ENCODE assay signal across 25 mouse cellular contexts in the genomic region with DNA sequence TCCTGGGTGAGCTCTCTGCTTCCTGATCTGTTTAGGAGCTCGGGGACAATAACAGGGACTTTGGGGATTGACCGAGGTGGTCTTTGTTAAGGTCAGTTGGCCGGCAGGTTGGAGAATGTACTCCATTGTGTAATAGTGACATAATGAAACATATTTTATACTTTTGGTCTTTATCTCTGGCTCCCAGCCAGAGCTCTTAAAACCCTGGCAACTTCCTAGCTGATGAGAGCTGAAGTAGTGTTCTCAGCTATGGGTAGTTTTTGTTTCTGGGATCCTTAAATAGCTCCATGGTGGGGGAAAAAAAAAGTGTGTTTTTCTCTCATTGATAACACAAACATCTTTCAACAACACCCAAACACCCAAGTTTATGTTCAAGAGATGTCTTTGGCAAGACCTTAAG. TPM values are rescaled to one million over a fixed set of nuclear protein-coding genes. Genes with fewer than 3 reads are reported as not detected.
DNase-seq lines count a peak whose midpoint lies in the region; ATAC-seq and TF ChIP-seq lines count a peak whose summit lies in the region.
"Had no signal": no experiment of that assay in that cellular context is flagged by ENCODE, and none has a peak within 500 bp of the region (broad histone marks: within the 10 kb centered on the region; RNA-seq: fewer than 3 reads in every experiment).

No protein-coding gene starts in this region.

- no peak for TF ChIP-seq EP300 in lung, postnatal 0 days (IDR thresholded peaks at IDR 0.05)

- peak; percentile 56; the same call in 1 of the 2 replicates for ATAC-seq in heart, embryonic 16.5 days (replicated peaks; ENCODE audit: extremely low read depth, insufficient read depth, low FRiP score)
- no peak for ATAC-seq in kidney, embryonic 14.5 days (ENCODE audit: low FRiP score, low TSS enrichment)
- peak; percentile 37; the same call in 1 of the 2 replicates for ATAC-seq in lung, postnatal 0 days
- ATAC-seq: activated CD4-positive, CD25-positive, alpha-beta regulatory T cell, adult 4 months; forebrain, embryonic 15.5 days; hindbrain, postnatal 0 days; intestine, embryonic 16.5 days had no signal

- peak overlapping the region; percentile 31; the same call in 1 of the 2 replicates for H3K4me2 ChIP-seq in heart, embryonic 16.5 days (ENCODE audit: low read depth, low read length)
- no peak overlapping the region for H3K4me2 ChIP-seq in kidney, embryonic 14.5 days (replicated peaks; ENCODE audit: low read depth, low read length)
- no peak overlapping the region for H3K4me2 ChIP-seq in lung, postnatal 0 days (replicated peaks; ENCODE audit: low read depth, low read length)
- H3K4me2 ChIP-seq: forebrain, embryonic 15.5 days; limb, embryonic 15.5 days; midbrain, embryonic 12.5 days; neural tube, embryonic 15.5 days had no signal

- H3K9me3 ChIP-seq in heart, embryonic 16.5 days (replicated peaks; ENCODE audit: control insufficient read depth, low read length), result peaks cover 8% of the 10 kb centered on the region
- H3K9me3 ChIP-seq in kidney, embryonic 14.5 days (ENCODE audit: control insufficient read depth, low read length), result peaks cover 2% of the 10 kb centered on the region; the same call in 1 of the 2 replicates
- no peaks in the 10 kb centered on the region for H3K9me3 ChIP-seq in lung, postnatal 0 days (ENCODE audit: low read length)
- H3K9me3 ChIP-seq: forebrain, embryonic 15.5 days; limb, embryonic 15.5 days; midbrain, embryonic 12.5 days; neural tube, embryonic 15.5 days had no signal

- H3K27ac ChIP-seq in heart, embryonic 16.5 days (ENCODE audit: low read length), result peak overlapping the region; percentile 80
- H3K27ac ChIP-seq in kidney, embryonic 14.5 days (ENCODE audit: low read depth, low read length), result no peak overlapping the region
- no peak overlapping the region for H3K27ac ChIP-seq in lung, postnatal 0 days (ENCODE audit: low read length)
- H3K27ac ChIP-seq: embryonic facial prominence, embryonic 10.5 days; forebrain, embryonic 15.5 days; hindbrain, postnatal 0 days; limb, embryonic 15.5 days; liver, embryonic 14.5 days; midbrain, embryonic 12.5 days; neural tube, embryonic 15.5 days had no signal

- no peaks in the 10 kb centered on the region for H3K27me3 ChIP-seq in heart, embryonic 16.5 days (ENCODE audit: control insufficient read depth, insufficient read depth, low read length)
- no peaks in the 10 kb centered on the region for H3K27me3 ChIP-seq in kidney, embryonic 14.5 days (ENCODE audit: control insufficient read depth, insufficient read depth, low read length)
- H3K27me3 ChIP-seq in lung, postnatal 0 days (replicated peaks; ENCODE audit: insufficient read depth, low read length), result no peaks in the 10 kb centered on the region
- H3K27me3 ChIP-seq: forebrain, embryonic 15.5 days; limb, embryonic 15.5 days; midbrain, embryonic 12.5 days; neural tube, embryonic 15.5 days had no signal

- DNase-seq in heart, adult 8-10 months (ENCODE audit: low spot score), result no peak
- DNase-seq in kidney, postnatal 10 days, result peak; percentile 33
- DNase-seq in lung, postnatal 0 days (ENCODE audit: low spot score), result peak; percentile 74
- no peak for DNase-seq in lung, postnatal 4 days
- no peak for DNase-seq in left cerebral cortex, postnatal 25 days (ENCODE audit: low spot score in 2 of 2)
- DNase-seq: adrenal gland, adult 8-10 months; cerebellum, adult 11-12 months; cerebellum, postnatal 10 days; kidney, postnatal 36 days; layer of hippocampus, postnatal 36 days; right cerebral cortex, adult 18-20 months; right cerebral cortex, postnatal 4 days; thymus, postnatal 14 days had no signal

- H3K4me1 ChIP-seq in heart, embryonic 16.5 days (ENCODE audit: control insufficient read depth, insufficient read depth, low read length), result peaks cover 55% of the 10 kb centered on the region
- peaks cover 12% of the 10 kb centered on the region for H3K4me1 ChIP-seq in kidney, embryonic 14.5 days (ENCODE audit: control insufficient read depth, insufficient read depth, low read length)
- peaks cover 12% of the 10 kb centered on the region; the same call in 1 of the 2 replicates for H3K4me1 ChIP-seq in lung, postnatal 0 days (ENCODE audit: insufficient read depth, low read depth, low read length)

- TF ChIP-seq CTCF in lung, postnatal 0 days (IDR thresholded peaks at IDR 0.05), result no peak

- no peak overlapping the region for H3K4me3 ChIP-seq in heart, embryonic 16.5 days (ENCODE audit: low read length)
- H3K4me3 ChIP-seq in kidney, embryonic 14.5 days (ENCODE audit: low read length), result no peak overlapping the region
- no peak overlapping the region for H3K4me3 ChIP-seq in lung, postnatal 0 days (ENCODE audit: low read depth, low read length)
- H3K4me3 ChIP-seq: embryonic facial prominence, embryonic 10.5 days; forebrain, embryonic 15.5 days; limb, embryonic 15.5 days; midbrain, embryonic 12.5 days; neural tube, embryonic 15.5 days had no signal

- no peaks in the 10 kb centered on the region for H3K36me3 ChIP-seq in heart, embryonic 16.5 days (ENCODE audit: control insufficient read depth, insufficient read depth)
- no peaks in the 10 kb centered on the region for H3K36me3 ChIP-seq in kidney, embryonic 14.5 days (ENCODE audit: control insufficient read depth, insufficient read depth, low read length)
- H3K36me3 ChIP-seq in lung, postnatal 0 days (ENCODE audit: insufficient read depth, low read length), result no peaks in the 10 kb centered on the region
- H3K36me3 ChIP-seq: embryonic facial prominence, embryonic 10.5 days; forebrain, embryonic 15.5 days; limb, embryonic 15.5 days; midbrain, embryonic 12.5 days; neural tube, embryonic 15.5 days had no signal

- intact Hi-C loops in left cerebral cortex, postnatal 25 days (cut with DNase I), result no loop called here

- 19% methylated on average over 3 of the region's 3 CpGs for WGBS in heart, embryonic 16.5 days
- WGBS in kidney, embryonic 14.5 days, result 40% methylated on average over 3 of the region's 3 CpGs
- 15% methylated on average over 3 of the region's 3 CpGs for WGBS in lung, postnatal 0 days

- H3K9ac ChIP-seq in heart, embryonic 16.5 days (ENCODE audit: low read length), result no peak overlapping the region
- H3K9ac ChIP-seq in kidney, embryonic 14.5 days (ENCODE audit: low read depth, low read length), result no peak overlapping the region
- no peak overlapping the region for H3K9ac ChIP-seq in lung, postnatal 0 days (replicated peaks; ENCODE audit: low read depth)
- H3K9ac ChIP-seq: forebrain, embryonic 15.5 days; limb, embryonic 15.5 days; liver, embryonic 14.5 days; midbrain, embryonic 12.5 days; neural tube, embryonic 15.5 days had no signal

RNA-seq across cellular contexts. Expression of gene Bfsp2, which starts 39.6 kb away (rescaled TPM):
- polyA plus RNA-seq in heart, embryonic 16.5 days (2015; fragmentation: Nextera tagmentation; extraction: Ambion mirVana), result 0.76 and 1.1 TPM in 2 replicates
- total RNA-seq in heart, adult 8-10 months (2022), result 1 to 10 TPM in 1 of 4 experiments, under 1 TPM in 3; 0.72 to 1.3 (median 0.74) TPM
- polyA plus RNA-seq in kidney, embryonic 14.5 days (2014; fragmentation: Nextera tagmentation; extraction: Ambion mirVana), result 0.60 and 0.70 TPM in 2 replicates
- polyA plus RNA-seq in lung, postnatal 0 days (2015; fragmentation: Nextera tagmentation; extraction: Ambion mirVana), result 0.30 and 0.68 TPM in 2 replicates
- total RNA-seq in left cerebral cortex, postnatal 25 days (2021), result 1 to 10 TPM; 4.3 to 5.5 TPM
- total RNA-seq: adrenal gland, adult 8-10 months had no signal
- polyA plus RNA-seq: gonadal fat pad, adult 2 months; intestine, embryonic 16.5 days had no signal

Comparison
In these comparisons a context has a peak if more than half of its experiments do, and no peak if none do; other contexts are left out.
1. DNase-seq: peak in kidney, postnatal 10 days (single experiment) and lung, postnatal 0 days (single experiment); none in heart, adult 8-10 months (single experiment), lung, postnatal 4 days (0 of 2) and left cerebral cortex, postnatal 25 days (0 of 2).